Mouse (Mus musculus) megakaryocyte, embryonic 14.5 days (primary cell): ENCODE measurements around the gene Sh3d19. TPM values are rescaled to one million over a fixed set of nuclear protein-coding genes. Genes with fewer than 3 reads are reported as not detected.
A peak's percentile ranks its signal among the peaks of the same experiment; 100 is the strongest.
"Not testable (repeated sequence)": the region's sequence is repeated elsewhere in the genome, so short reads cannot be mapped to it uniquely, and the experiment has no call there.

Source experiments
- H3K27me3 ChIP-seq: replicated peaks from 2 replicates; pipeline ENCODE3; 2012; ENCODE audit warnings: inconsistent platforms
- H3K36me3 ChIP-seq: replicated peaks from 2 replicates; pipeline ENCODE3; 2012; ENCODE audit warnings: low read length, inconsistent platforms, mixed read lengths
- H3K4me1 ChIP-seq: 2 replicates; pipeline ENCODE4 v1.6.1; 2012; ENCODE audit warnings: inconsistent platforms
- H3K4me3 ChIP-seq: replicated peaks from 2 replicates; pipeline ENCODE3; 2012; ENCODE audit warnings: moderate library complexity, mild to moderate bottlenecking, inconsistent platforms
- H3K9me3 ChIP-seq: 2 replicates; pipeline ENCODE4 v1.6.1; 2012; ENCODE audit warnings: inconsistent platforms
- FLI1 ChIP-seq: IDR thresholded peaks from 2 replicates; pipeline ENCODE4 v1.6.1; 2012; ENCODE audit warnings: low read length, inconsistent platforms, mixed read lengths
- GATA1 ChIP-seq: IDR thresholded peaks from 3 replicates; pipeline ENCODE4 v1.6.1; 2012; ENCODE audit warnings: mixed read lengths, low read length, inconsistent platforms, borderline replicate concordance
- polyA plus RNA-seq: library from polyadenylated mRNA; stranded (reverse); fragments of >175 nt; gene quantifications from 2 replicates; pipeline ENCODE4 v1.2.3, GENCODE M21; 2012; ENCODE audit warnings: low replicate concordance; ENCODE audit not compliant: insufficient read depth

Gene Sh3d19
- polyA plus RNA-seq, 1 experiment: 0.44 TPM

- H3K9me3 ChIP-seq: no peaks in the 10 kb centered on the region
- TF ChIP-seq GATA1 (no peak), FLI1 (no peak)
- peaks cover 3% of the 10 kb centered on the region; the same call in 1 of the 2 replicates for H3K4me1 ChIP-seq
- H3K36me3 ChIP-seq: no peaks in the 10 kb centered on the region
- H3K27me3 ChIP-seq: peaks cover 2% of the 10 kb centered on the region
- H3K4me3 ChIP-seq: no peak overlapping the region
Measured at GRCm38 (mm10) chr3:86076511-86077283, 105.8 kb downstream of the Sh3d19 start.

DNA sequence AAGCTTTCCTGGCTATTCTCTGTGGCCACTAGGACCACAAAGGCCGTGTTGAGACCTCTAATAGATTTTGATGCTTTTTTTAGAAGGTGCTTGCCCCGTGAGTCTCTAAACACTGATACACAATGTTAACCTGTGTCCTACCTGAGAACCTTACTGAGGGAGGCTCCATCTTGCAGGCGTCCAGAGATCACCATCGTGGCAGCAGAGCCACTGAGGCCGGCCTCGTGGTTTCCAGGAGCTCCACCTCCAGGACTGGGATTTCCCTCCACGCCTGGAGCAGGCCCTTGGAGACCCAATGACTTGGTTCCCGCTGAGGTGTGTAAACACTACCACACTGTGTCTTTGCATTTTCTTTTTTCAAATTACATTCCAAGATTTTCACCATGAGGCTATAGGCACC is 112.1 kb downstream of the Sh3d19 start:
- Histone ChIP-seq H3K4me3 (no peak overlapping the region), H3K4me1 (peaks cover 6% of the 10 kb centered on the region; the same call in 1 of the 2 replicates), H3K27me3 (peaks cover 1% of the 10 kb centered on the region), H3K36me3 (no peaks in the 10 kb centered on the region), H3K9me3 (no peaks in the 10 kb centered on the region)
- TF ChIP-seq GATA1 (no peak), FLI1 (no peak)

- TF ChIP-seq FLI1 (no peak), GATA1 (no peak)
- Histone ChIP-seq H3K4me3 (no peak overlapping the region), H3K27me3 (no peaks in the 10 kb centered on the region), H3K4me1 (peaks cover 6% of the 10 kb centered on the region; the same call in 1 of the 2 replicates), H3K36me3 (no peaks in the 10 kb centered on the region), H3K9me3 (no peaks in the 10 kb centered on the region)
Measured at GRCm38 (mm10) chr3:86085001-86085400, 114.1 kb downstream of the Sh3d19 start.

- Histone ChIP-seq H3K4me3 (no peak overlapping the region), H3K36me3 (no peaks in the 10 kb centered on the region)
- TF ChIP-seq FLI1: no peak
- no peak for TF ChIP-seq GATA1
Measured at GRCm38 (mm10) chr3:86087872-86088271, 117.0 kb downstream of the Sh3d19 start.

DNA sequence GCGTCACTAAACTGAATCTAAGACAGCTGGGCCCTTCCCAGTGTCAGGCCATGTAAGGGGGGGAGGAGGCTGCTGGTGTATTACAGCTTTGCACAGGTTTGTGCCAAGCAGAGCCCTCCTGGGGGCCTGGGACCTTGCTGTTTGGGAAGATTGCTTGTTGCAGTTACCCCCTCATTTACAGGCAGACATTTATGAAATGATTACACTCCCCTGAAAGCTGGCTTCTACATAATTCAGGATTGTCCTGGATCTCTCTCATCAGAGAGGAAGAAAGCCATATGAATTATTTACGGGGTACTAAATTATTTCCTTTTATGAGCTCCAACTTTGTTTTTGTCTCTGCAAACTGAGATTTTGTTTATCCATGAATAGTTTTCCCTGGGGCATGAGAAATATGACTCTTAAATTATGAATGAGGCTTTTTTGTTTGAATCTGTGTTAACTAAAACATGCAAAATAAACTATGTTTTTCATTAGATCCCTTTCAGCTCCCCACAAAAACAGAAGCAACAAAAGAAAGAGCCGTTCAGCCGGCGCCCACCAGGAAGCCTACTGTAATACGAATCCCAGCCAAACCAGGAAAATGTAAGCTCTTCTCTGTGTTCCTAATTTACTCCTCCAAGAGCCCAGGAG is 122.4 kb downstream of the Sh3d19 start:
- Histone ChIP-seq H3K4me1 (peaks cover 12% of the 10 kb centered on the region), H3K36me3 (no peaks in the 10 kb centered on the region), H3K9me3 (no peaks in the 10 kb centered on the region), H3K27me3 (no peaks in the 10 kb centered on the region), H3K4me3 (no peak overlapping the region)
- TF ChIP-seq FLI1 (no peak), GATA1 (no peak)

More at GRCm38 (mm10) chr3:86087872-86088271, 117.0 kb downstream of the Sh3d19 start:
- H3K9me3 ChIP-seq: no peaks in the 10 kb centered on the region
- peaks cover 6% of the 10 kb centered on the region; the same call in 1 of the 2 replicates for H3K4me1 ChIP-seq
- no peaks in the 10 kb centered on the region for H3K27me3 ChIP-seq

GRCm38 (mm10) chr3:86093907-86094306 is 123.0 kb downstream of the Sh3d19 start:
- H3K9me3 ChIP-seq: no peaks in the 10 kb centered on the region
- TF ChIP-seq GATA1 (no peak), FLI1 (no peak)
- no peak overlapping the region for H3K4me3 ChIP-seq
- no peaks in the 10 kb centered on the region for H3K27me3 ChIP-seq
- H3K36me3 ChIP-seq: no peaks in the 10 kb centered on the region
- peaks cover 12% of the 10 kb centered on the region for H3K4me1 ChIP-seq

DNA sequence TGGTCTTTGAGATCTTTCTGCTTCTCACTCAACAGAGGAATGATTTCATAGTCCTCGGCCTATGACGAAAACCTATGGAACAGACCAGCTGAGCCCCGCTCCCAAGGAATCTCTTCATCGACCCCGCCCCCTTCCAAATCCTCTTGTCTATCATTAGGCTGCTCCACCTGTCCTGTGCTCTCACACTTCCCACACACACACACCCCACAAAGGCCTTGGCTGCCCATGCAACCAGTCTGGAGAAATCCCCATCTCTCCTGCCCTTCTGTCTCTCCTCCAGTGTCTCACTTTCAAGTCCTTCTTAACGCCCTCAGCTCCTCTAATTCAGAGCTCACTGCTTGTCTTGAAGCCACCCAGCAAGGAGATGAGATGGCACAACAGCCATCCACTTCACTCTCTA is 131.0 kb downstream of the Sh3d19 start:
- peaks cover 11% of the 10 kb centered on the region for H3K36me3 ChIP-seq
- H3K4me1 ChIP-seq: peaks cover 51% of the 10 kb centered on the region
- no peak overlapping the region for H3K4me3 ChIP-seq
- H3K9me3 ChIP-seq: peaks cover 6% of the 10 kb centered on the region
- no peaks in the 10 kb centered on the region for H3K27me3 ChIP-seq
- TF ChIP-seq GATA1: no peak
- no peak for TF ChIP-seq FLI1

GRCm38 (mm10) chr3:86103449-86104291 is 132.8 kb downstream of the Sh3d19 start:
- H3K4me3 ChIP-seq: peak overlapping the region; percentile 84
- peaks cover 6% of the 10 kb centered on the region for H3K9me3 ChIP-seq
- TF ChIP-seq GATA1 (no peak), FLI1 (no peak)
- H3K4me1 ChIP-seq: peaks cover 57% of the 10 kb centered on the region
- no peaks in the 10 kb centered on the region for H3K27me3 ChIP-seq
- peaks cover 15% of the 10 kb centered on the region for H3K36me3 ChIP-seq

DNA sequence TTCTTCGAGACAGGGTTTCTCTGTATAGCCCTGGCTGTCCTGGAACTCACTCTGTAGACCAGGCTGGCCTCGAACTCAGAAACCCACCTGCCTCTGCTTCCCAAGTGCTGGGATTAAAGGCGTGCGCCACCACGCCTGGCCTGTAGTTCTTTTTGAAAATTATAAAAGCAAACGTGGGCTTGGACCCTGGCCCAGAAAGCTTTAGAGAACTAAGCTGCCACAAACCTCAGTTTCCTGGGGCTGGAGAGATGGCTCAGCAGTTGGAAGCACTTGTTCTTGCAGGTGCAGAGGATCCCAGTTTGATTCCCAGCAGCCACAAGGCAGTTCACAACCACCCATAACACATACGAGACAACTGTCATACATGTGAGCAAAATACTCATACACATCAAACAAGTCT is 133.5 kb downstream of the Sh3d19 start:
- Histone ChIP-seq H3K4me1 (peaks cover 64% of the 10 kb centered on the region), H3K4me3 (peak overlapping the region; percentile 21), H3K36me3 (peaks cover 15% of the 10 kb centered on the region)
- H3K9me3 ChIP-seq, H3K27me3 ChIP-seq: not testable (repeated sequence)
